Mouse (Mus musculus) MEL (cell line): ENCODE measurements around the gene Xrcc4. TPM values are rescaled to one million over a fixed set of nuclear protein-coding genes. Genes with fewer than 3 reads are reported as not detected.

Experiments
- DNase-seq: peaks from one replicate; pipeline ENCODE4 v3.0.0; 2011; ENCODE audit warnings: low read depth, low spot score
- H3K27ac ChIP-seq: 2 replicates; pipeline ENCODE4 v1.5.1; 2012; ENCODE audit warnings: low read depth, mild to moderate bottlenecking, control low read depth, low read length, moderate library complexity; ENCODE audit not compliant: control insufficient read depth
- H3K27me3 ChIP-seq, 2 experiments: fragments of 150-350 bp in 1 of 2; sonication (generic) in 1 of 2; 2 replicates each; pipeline ENCODE4 v1.6.1; 2012; ENCODE audit warnings: low read length in 2 of 2, mild to moderate bottlenecking in 2 of 2, improper control_type of control experiment in 1 of 2, moderate library complexity in 1 of 2; ENCODE audit not compliant: insufficient read depth in 2 of 2, control insufficient read depth in 1 of 2
- H3K36me3 ChIP-seq, 2 experiments: 2 replicates each; pipeline ENCODE4 v1.6.1; 2012 to 2014; ENCODE audit warnings: low read length in 2 of 2, improper control_type of control experiment in 1 of 2, inconsistent platforms in 1 of 2, mild to moderate bottlenecking in 1 of 2; ENCODE audit not compliant: insufficient read depth in 2 of 2, control insufficient read depth in 1 of 2
- H3K4me1 ChIP-seq, 2 experiments: fragments of 150-350 bp in 1 of 2; sonication (generic) in 1 of 2; 2 replicates each; pipeline ENCODE4 v1.6.1; 2012; ENCODE audit warnings: low read length in 2 of 2, improper control_type of control experiment in 1 of 2, mild to moderate bottlenecking in 1 of 2; ENCODE audit not compliant: insufficient read depth in 2 of 2, control insufficient read depth in 1 of 2
- H3K4me3 ChIP-seq, 2 experiments: fragments of 150-350 bp in 1 of 2; sonication (generic) in 1 of 2; 2 replicates each; pipeline ENCODE4 v1.5.1; 2012; ENCODE audit warnings: low read depth in 2 of 2, low read length in 2 of 2, mild to moderate bottlenecking in 2 of 2, moderate library complexity in 2 of 2, control low read depth in 1 of 2, improper control_type of control experiment in 1 of 2; ENCODE audit not compliant: control insufficient read depth in 1 of 2, insufficient read depth in 1 of 2
- H3K79me2 ChIP-seq: 2 replicates; pipeline ENCODE4 v1.6.1; 2012; ENCODE audit warnings: mild to moderate bottlenecking, low read length, moderate library complexity; ENCODE audit not compliant: control insufficient read depth, poor library complexity, insufficient read depth
- H3K9ac ChIP-seq: 2 replicates; pipeline ENCODE4 v1.6.1; 2012; ENCODE audit warnings: low read depth, mild to moderate bottlenecking, control low read depth, low read length, moderate library complexity; ENCODE audit not compliant: control insufficient read depth, poor library complexity, severe bottlenecking
- H3K9me3 ChIP-seq: fragments of 150-350 bp; sonication (generic); replicated peaks from 2 replicates; pipeline ENCODE4 v1.6.1; 2012; ENCODE audit warnings: mild to moderate bottlenecking, low read length, improper control_type of control experiment, moderate library complexity; ENCODE audit not compliant: insufficient read depth
- BHLHE40 ChIP-seq: IDR thresholded peaks from 2 replicates; pipeline ENCODE4 v1.6.1; 2012; ENCODE audit warnings: low read depth, mild to moderate bottlenecking, inconsistent platforms, low read length, improper control_type of control experiment, borderline replicate concordance
- CHD2 ChIP-seq: IDR thresholded peaks from 2 replicates; pipeline ENCODE4 v1.6.1; 2011; ENCODE audit warnings: low read length, improper control_type of control experiment
- ELF1 ChIP-seq: IDR thresholded peaks from 2 replicates; pipeline ENCODE4 v1.6.1; 2014; ENCODE audit warnings: low read depth, mild to moderate bottlenecking, inconsistent platforms, low read length, improper control_type of control experiment, moderate library complexity
- EP300 ChIP-seq, 2 experiments: IDR thresholded peaks; 2 replicates each; pipeline ENCODE4 v1.6.1; 2011; ENCODE audit warnings: improper control_type of control experiment in 2 of 2, low read length in 2 of 2, low read depth in 1 of 2, mild to moderate bottlenecking in 1 of 2
- ETS1 ChIP-seq: IDR thresholded peaks from 2 replicates; pipeline ENCODE4 v1.6.1; 2012; ENCODE audit warnings: low read depth, mild to moderate bottlenecking, inconsistent platforms, low read length, improper control_type of control experiment, moderate library complexity
- GABPA ChIP-seq: IDR thresholded peaks from 2 replicates; pipeline ENCODE4 v1.6.1; 2012; ENCODE audit warnings: low read depth, mild to moderate bottlenecking, inconsistent platforms, low read length, improper control_type of control experiment, moderate library complexity
- GATA1 ChIP-seq: IDR thresholded peaks from 2 replicates; pipeline ENCODE4 v1.6.1; 2011; ENCODE audit warnings: low read depth, low read length, improper control_type of control experiment
- JUND ChIP-seq: IDR thresholded peaks from 2 replicates; pipeline ENCODE4 v1.6.1; 2011; ENCODE audit warnings: low read depth, mild to moderate bottlenecking, improper control_type of control experiment, low read length
- MAX ChIP-seq: IDR thresholded peaks from 2 replicates; pipeline ENCODE4 v1.6.1; 2011; ENCODE audit warnings: low read length, improper control_type of control experiment
- MAZ ChIP-seq: IDR thresholded peaks from 2 replicates; pipeline ENCODE4 v1.6.1; 2012; ENCODE audit warnings: low read depth, mild to moderate bottlenecking, inconsistent platforms, low read length, improper control_type of control experiment
- MEF2A ChIP-seq: IDR thresholded peaks from 2 replicates; pipeline ENCODE4 v1.6.1; 2014; ENCODE audit warnings: low read depth, mild to moderate bottlenecking, inconsistent platforms, low read length, improper control_type of control experiment; ENCODE audit not compliant: poor library complexity, insufficient replicate concordance, severe bottlenecking; ENCODE audit errors: extremely low read depth
- MXI1 ChIP-seq: IDR thresholded peaks from 2 replicates; pipeline ENCODE4 v1.6.1; 2011; ENCODE audit warnings: mild to moderate bottlenecking, low read depth, low read length, improper control_type of control experiment
- MYB ChIP-seq: IDR thresholded peaks from 2 replicates; pipeline ENCODE4 v1.6.1; 2011; ENCODE audit warnings: mild to moderate bottlenecking, low read depth, low read length, improper control_type of control experiment
- NELFE ChIP-seq: IDR thresholded peaks from 2 replicates; pipeline ENCODE4 v1.6.1; 2011; ENCODE audit warnings: low read depth, low read length, improper control_type of control experiment
- NRF1 ChIP-seq: IDR thresholded peaks from 2 replicates; pipeline ENCODE4 v1.6.1; 2014; ENCODE audit warnings: low read depth, mild to moderate bottlenecking, inconsistent platforms, low read length, improper control_type of control experiment, moderate library complexity; ENCODE audit not compliant: poor library complexity, insufficient read depth, severe bottlenecking
- POLR2AphosphoS2 ChIP-seq: IDR thresholded peaks from 2 replicates; pipeline ENCODE4 v1.6.1; 2011; ENCODE audit warnings: low read length, improper control_type of control experiment
- RCOR1 ChIP-seq: IDR thresholded peaks from 2 replicates; pipeline ENCODE4 v1.6.1; 2012; ENCODE audit warnings: low read depth, mild to moderate bottlenecking, inconsistent platforms, low read length, improper control_type of control experiment
- SIN3A ChIP-seq: IDR thresholded peaks from 2 replicates; pipeline ENCODE4 v1.6.1; 2012; ENCODE audit warnings: low read length, improper control_type of control experiment, inconsistent platforms
- SMC3 ChIP-seq: IDR thresholded peaks from 2 replicates; pipeline ENCODE4 v1.6.1; 2011; ENCODE audit warnings: low read depth, low read length, improper control_type of control experiment
- TAL1 ChIP-seq: IDR thresholded peaks from 2 replicates; pipeline ENCODE4 v1.6.1; 2012; ENCODE audit warnings: mild to moderate bottlenecking, inconsistent platforms, low read length, moderate library complexity, mixed read lengths
- TCF12 ChIP-seq: IDR thresholded peaks from 2 replicates; pipeline ENCODE4 v1.6.1; 2014; ENCODE audit warnings: low read depth, mild to moderate bottlenecking, inconsistent platforms, low read length, improper control_type of control experiment, moderate library complexity
- USF2 ChIP-seq, 2 experiments: IDR thresholded peaks; 2 replicates each; pipeline ENCODE4 v1.6.1; 2011 to 2012; ENCODE audit warnings: improper control_type of control experiment in 2 of 2, low read length in 2 of 2, borderline replicate concordance in 1 of 2, inconsistent platforms in 1 of 2, low read depth in 1 of 2, mild to moderate bottlenecking in 1 of 2; ENCODE audit not compliant: insufficient read depth in 1 of 2
- ZKSCAN1 ChIP-seq: IDR thresholded peaks from 2 replicates; pipeline ENCODE4 v1.6.1; 2012; ENCODE audit warnings: low read depth, mild to moderate bottlenecking, inconsistent platforms, low read length, improper control_type of control experiment, moderate library complexity
- ZNF384 ChIP-seq: IDR thresholded peaks from 2 replicates; pipeline ENCODE4 v1.6.1; 2012; ENCODE audit warnings: low read depth, mild to moderate bottlenecking, inconsistent platforms, low read length, improper control_type of control experiment
- polyA plus RNA-seq, 2 experiments: library from polyadenylated mRNA; stranded (reverse) in 1 of 2; unstranded in 1 of 2; fragments of >175 nt in 1 of 2; fragments of >200 nt in 1 of 2; gene quantifications; 2 replicates each; pipeline versions ENCODE4 v1.2.1 to v1.2.4; 2012; ENCODE audit warnings: low replicate concordance in 2 of 2, low read depth in 1 of 2; ENCODE audit not compliant: insufficient read length in 2 of 2, insufficient read depth in 1 of 2, missing spikeins in 1 of 2
- total RNA-seq: library from RNA; depleted of rRNA; stranded (reverse); fragments of 300-350 nt; gene quantifications from 2 replicates; pipeline ENCODE4 v1.2.3, GENCODE M21; 2012

Gene Xrcc4
- total and polyA plus RNA-seq, 3 experiments, result 6.6 to 7.7 TPM; not detected in 1

GRCm38 (mm10) chr13:89906120-89906519 is 183.3 kb downstream of the Xrcc4 start:
- H3K27me3 ChIP-seq, result no peaks in the 10 kb centered on the region
- peaks cover 0 to 2% of the 10 kb centered on the region in 2 experiments; a peak in 2 of 4 replicates for H3K4me1 ChIP-seq
- H3K79me2 ChIP-seq, result no peaks in the 10 kb centered on the region
- peaks cover 0 to 3% of the 10 kb centered on the region in 2 experiments; a peak in 2 of 4 replicates for H3K36me3 ChIP-seq
- TF ChIP-seq MAZ, result no peak
- TF ChIP-seq EP300 (IDR thresholded peaks at IDR 0.05; ENCODE audit: low read depth in 1 of 2, low read length in 2 of 2), result peak; percentile 36 to 60; a peak in 3 of 4 replicates
- no peak for TF ChIP-seq SMC3
- TF ChIP-seq JUND, result no peak
- no peak for TF ChIP-seq SIN3A
- no peak for TF ChIP-seq USF2 (IDR thresholded peaks at IDR 0.05; ENCODE audit: borderline replicate concordance in 1 of 2, insufficient read depth in 1 of 2, low read depth in 1 of 2, low read length in 2 of 2)
- peak; percentile 61 for TF ChIP-seq TCF12
- no peak for TF ChIP-seq MEF2A
- TF ChIP-seq CHD2, result no peak
- 0 out of 2 replicates have a peak, but pooled peaks have one; percentile 27 for TF ChIP-seq RCOR1
- TF ChIP-seq GABPA, result no peak
- no peak for TF ChIP-seq BHLHE40
- TF ChIP-seq MYB, result no peak
- TF ChIP-seq ZKSCAN1, result no peak
- TF ChIP-seq ETS1, result peak; percentile 27; the same call in 1 of the 2 replicates
- no peak for TF ChIP-seq ELF1
- TF ChIP-seq GATA1, result peak; percentile 46
- peak; percentile 28; the same call in 1 of the 2 replicates for TF ChIP-seq ZNF384
- TF ChIP-seq NELFE, result no peak
- no peak for TF ChIP-seq POLR2AphosphoS2
- no peak for TF ChIP-seq MAX
- peak; percentile 56 for TF ChIP-seq TAL1
- TF ChIP-seq NRF1, result no peak
- TF ChIP-seq MXI1, result no peak
- no peak overlapping the region for H3K9ac ChIP-seq
- DNase-seq, result peak; percentile 32
- H3K27ac ChIP-seq, result no peak overlapping the region
- no peak overlapping the region for H3K4me3 ChIP-seq
- no peaks in the 10 kb centered on the region for H3K9me3 ChIP-seq
